Mouse (Mus musculus): Measurements from ENCODE around the gene Filip1l. TPM values are rescaled to one million over a fixed set of nuclear protein-coding genes. Genes with fewer than 3 reads are reported as not detected.

The Filip1l gene
- polyA plus RNA-seq, 1 experiment from 2014 or later: 29.0 TPM

GRCm38 (mm10) chr16:57423001-57423800, 70.3 kb downstream of the Filip1l start:
- DNase-seq (no peak), ATAC-seq (ENCODE audit: insufficient read depth) (no peak)
- H3K27me3 ChIP-seq (ENCODE audit: insufficient read depth, low read length): no peaks in the 10 kb centered on the region
- TF ChIP-seq CTCF (IDR thresholded peaks at IDR 0.05; ENCODE audit: low read depth): no peak
- H3K4me2 ChIP-seq: no peak overlapping the region
- no peak overlapping the region for H3K27ac ChIP-seq (ENCODE audit: low read depth)
- no peak overlapping the region for H3K4me3 ChIP-seq (ENCODE audit: low read depth, low read length)
- H3K36me3 ChIP-seq (ENCODE audit: insufficient read depth): no peaks in the 10 kb centered on the region
- no peaks in the 10 kb centered on the region for H3K9me3 ChIP-seq (ENCODE audit: low read depth, low read length)
- WGBS: 39% methylated on average over 6 of the region's 6 CpGs
- H3K4me1 ChIP-seq (ENCODE audit: insufficient read depth): peaks cover 25% of the 10 kb centered on the region
- H3K9ac ChIP-seq: no peak overlapping the region

GRCm38 (mm10) chr16:57426680-57427079, 73.8 kb downstream of the Filip1l start:
- no peak overlapping the region for H3K4me3 ChIP-seq (ENCODE audit: low read depth, low read length)
- H3K27me3 ChIP-seq (ENCODE audit: insufficient read depth, low read length): no peaks in the 10 kb centered on the region
- WGBS: 39% methylated on average over 10 of the region's 10 CpGs
- H3K9me3 ChIP-seq (ENCODE audit: low read depth, low read length): no peaks in the 10 kb centered on the region
- no peak overlapping the region for H3K9ac ChIP-seq
- no peak overlapping the region for H3K27ac ChIP-seq (ENCODE audit: low read depth)
- no peaks in the 10 kb centered on the region for H3K36me3 ChIP-seq (ENCODE audit: insufficient read depth)
- H3K4me2 ChIP-seq: no peak overlapping the region
- peaks cover 14% of the 10 kb centered on the region for H3K4me1 ChIP-seq (ENCODE audit: insufficient read depth)
- ATAC-seq (ENCODE audit: insufficient read depth): no peak
- no peak for DNase-seq
- no peak for TF ChIP-seq CTCF (IDR thresholded peaks at IDR 0.05; ENCODE audit: low read depth)

GRCm38 (mm10) chr16:57427516-57428285, 74.8 kb downstream of the Filip1l start:
- Histone ChIP-seq H3K27ac (ENCODE audit: low read depth) (peak overlapping the region; percentile 45), H3K4me2 (no peak overlapping the region), H3K27me3 (ENCODE audit: insufficient read depth, low read length) (no peaks in the 10 kb centered on the region), H3K36me3 (ENCODE audit: insufficient read depth) (no peaks in the 10 kb centered on the region), H3K4me1 (ENCODE audit: insufficient read depth) (0 out of 2 replicates have a peak, but pooled peaks cover 7% of the 10 kb centered on the region), H3K9ac (no peak overlapping the region), H3K9me3 (ENCODE audit: low read depth, low read length) (no peaks in the 10 kb centered on the region), H3K4me3 (ENCODE audit: low read depth, low read length) (no peak overlapping the region)
- WGBS: 68% methylated on average over 7 of the region's 7 CpGs
- ATAC-seq (ENCODE audit: insufficient read depth) (no peak), DNase-seq (peak; percentile 62)
- no peak for TF ChIP-seq CTCF (IDR thresholded peaks at IDR 0.05; ENCODE audit: low read depth)

GRCm38 (mm10) chr16:57428977-57429376, 76.1 kb downstream of the Filip1l start:
- Histone ChIP-seq H3K4me2 (no peak overlapping the region), H3K9me3 (ENCODE audit: low read depth, low read length) (no peaks in the 10 kb centered on the region), H3K4me3 (ENCODE audit: low read depth, low read length) (no peak overlapping the region), H3K9ac (no peak overlapping the region), H3K36me3 (ENCODE audit: insufficient read depth) (no peaks in the 10 kb centered on the region), H3K27ac (ENCODE audit: low read depth) (no peak overlapping the region), H3K4me1 (ENCODE audit: insufficient read depth) (no peaks in the 10 kb centered on the region), H3K27me3 (ENCODE audit: insufficient read depth, low read length) (no peaks in the 10 kb centered on the region)
- 69% methylated on average over 5 of the region's 5 CpGs for WGBS
- no peak for DNase-seq
- no peak for ATAC-seq (ENCODE audit: insufficient read depth)
- no peak for TF ChIP-seq CTCF (IDR thresholded peaks at IDR 0.05; ENCODE audit: low read depth)

GRCm38 (mm10) chr16:57431294-57431693, 78.4 kb downstream of the Filip1l start:
- 89% methylated on average over 3 of the region's 3 CpGs for WGBS

GRCm38 (mm10) chr16:57433173-57433572, 80.3 kb downstream of the Filip1l start:
- TF ChIP-seq CTCF (IDR thresholded peaks at IDR 0.05; ENCODE audit: low read depth): no peak
- no peak overlapping the region for H3K27ac ChIP-seq (ENCODE audit: low read depth)
- H3K4me1 ChIP-seq (ENCODE audit: insufficient read depth): no peaks in the 10 kb centered on the region
- no peaks in the 10 kb centered on the region for H3K27me3 ChIP-seq (ENCODE audit: insufficient read depth, low read length)
- H3K9me3 ChIP-seq (ENCODE audit: low read depth, low read length): no peaks in the 10 kb centered on the region
- no peak overlapping the region for H3K4me3 ChIP-seq (ENCODE audit: low read depth, low read length)
- H3K36me3 ChIP-seq (ENCODE audit: insufficient read depth): no peaks in the 10 kb centered on the region
- DNase-seq (no peak), ATAC-seq (ENCODE audit: insufficient read depth) (no peak)
- H3K4me2 ChIP-seq: no peak overlapping the region
- WGBS: 65% methylated on average over 4 of the region's 4 CpGs
- H3K9ac ChIP-seq: no peak overlapping the region

More at GRCm38 (mm10) chr16:57431294-57431693, 78.4 kb downstream of the Filip1l start:
- no peaks in the 10 kb centered on the region for H3K4me1 ChIP-seq (ENCODE audit: insufficient read depth)
- no peak overlapping the region for H3K27ac ChIP-seq (ENCODE audit: low read depth)
- no peak for TF ChIP-seq CTCF (IDR thresholded peaks at IDR 0.05; ENCODE audit: low read depth)
- no peak overlapping the region for H3K4me3 ChIP-seq (ENCODE audit: low read depth, low read length)
- no peaks in the 10 kb centered on the region for H3K36me3 ChIP-seq (ENCODE audit: insufficient read depth)
- H3K27me3 ChIP-seq (ENCODE audit: insufficient read depth, low read length): no peaks in the 10 kb centered on the region
- no peak for DNase-seq
- no peak for ATAC-seq (ENCODE audit: insufficient read depth)
- no peaks in the 10 kb centered on the region for H3K9me3 ChIP-seq (ENCODE audit: low read depth, low read length)
- H3K4me2 ChIP-seq: no peak overlapping the region
- no peak overlapping the region for H3K9ac ChIP-seq

- ATAC-seq (ENCODE audit: insufficient read depth): no peak
- Histone ChIP-seq H3K27me3 (ENCODE audit: insufficient read depth, low read length) (no peaks in the 10 kb centered on the region), H3K9me3 (ENCODE audit: low read depth, low read length) (no peaks in the 10 kb centered on the region), H3K4me1 (ENCODE audit: insufficient read depth) (no peaks in the 10 kb centered on the region), H3K4me2 (no peak overlapping the region), H3K27ac (ENCODE audit: low read depth) (no peak overlapping the region), H3K9ac (no peak overlapping the region), H3K36me3 (ENCODE audit: insufficient read depth) (no peaks in the 10 kb centered on the region), H3K4me3 (ENCODE audit: low read depth, low read length) (no peak overlapping the region)
- DNase-seq: no peak
- WGBS: 80% methylated on average over 6 of the region's 6 CpGs
- TF ChIP-seq CTCF (IDR thresholded peaks at IDR 0.05; ENCODE audit: low read depth): 0 out of 2 replicates have a peak, but pooled peaks have one; percentile 11
These were observed 80.8 kb downstream of the Filip1l start for GRCm38 (mm10) chr16:57433671-57434070.
